Mouse (Mus musculus): Measurements from ENCODE around the gene Tbl2. TPM values are rescaled to one million over a fixed set of nuclear protein-coding genes. Genes with fewer than 3 reads are reported as not detected.

The Tbl2 gene
- 31.5 and 46.0 TPM in 2 replicates for total RNA-seq (2021)
- long read RNA-seq, full-length matches to known transcripts, result 13 of 23 reads
- long read RNA-seq, partial matches to known transcripts, result 0 of 23 reads
- long read RNA-seq, other reads (novel, unspliced or antisense), result 10 of 23 reads

DNA sequence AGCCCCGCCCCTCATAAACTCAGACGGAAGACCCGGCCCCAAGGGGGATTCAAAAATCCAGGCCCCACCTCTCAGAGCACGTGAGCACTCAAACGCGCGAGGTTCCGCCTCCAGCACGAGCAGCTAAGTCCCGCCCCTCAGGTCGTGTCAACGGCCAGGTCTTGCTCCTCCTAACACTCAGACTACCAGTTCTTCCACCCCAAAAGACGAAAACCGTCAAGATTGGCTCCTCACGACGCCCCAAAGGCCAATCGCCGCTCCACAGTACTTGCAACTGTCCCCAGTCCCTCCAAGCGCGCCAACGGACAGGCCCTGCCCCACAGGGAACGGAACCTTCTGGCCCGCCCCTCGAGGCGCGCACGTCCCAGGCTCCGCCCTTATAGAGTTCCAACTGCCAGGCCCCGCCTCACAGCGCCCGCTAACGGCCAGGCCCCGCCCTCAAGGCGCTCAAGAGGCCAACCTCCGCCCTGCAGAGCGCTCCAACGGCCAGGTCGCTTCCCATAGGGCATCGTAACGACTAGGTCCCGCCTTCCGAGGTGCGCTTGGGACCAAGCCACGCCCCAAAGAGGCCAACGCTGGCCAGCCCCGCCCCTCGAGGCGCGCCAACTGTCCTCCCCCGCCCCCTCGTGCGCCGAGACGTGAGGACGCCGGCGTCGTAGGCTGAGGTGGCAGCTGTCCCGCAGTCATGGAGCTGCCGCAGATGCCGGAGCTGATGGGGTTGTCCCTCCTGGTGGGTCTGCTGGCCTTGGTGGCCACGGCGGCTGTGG lies at the start of gene Tbl2:
Tbl2 (plus strand) TSS at position 605 of the 767 bp plus-strand sequence.
- peak; percentile 99 for DNase-seq

- no peak for DNase-seq
Measured at GRCm38 (mm10) chr5:135100981-135101380, 48.5 kb upstream of the Tbl2 start.

GRCm38 (mm10) chr5:135103999-135104660 lies 45.3 kb upstream of the Tbl2 start:
- DNase-seq, result no peak

GRCm38 (mm10) chr5:135106758-135107256 lies 42.6 kb upstream of the Tbl2 start:
- peak; percentile 85 for DNase-seq

DNA sequence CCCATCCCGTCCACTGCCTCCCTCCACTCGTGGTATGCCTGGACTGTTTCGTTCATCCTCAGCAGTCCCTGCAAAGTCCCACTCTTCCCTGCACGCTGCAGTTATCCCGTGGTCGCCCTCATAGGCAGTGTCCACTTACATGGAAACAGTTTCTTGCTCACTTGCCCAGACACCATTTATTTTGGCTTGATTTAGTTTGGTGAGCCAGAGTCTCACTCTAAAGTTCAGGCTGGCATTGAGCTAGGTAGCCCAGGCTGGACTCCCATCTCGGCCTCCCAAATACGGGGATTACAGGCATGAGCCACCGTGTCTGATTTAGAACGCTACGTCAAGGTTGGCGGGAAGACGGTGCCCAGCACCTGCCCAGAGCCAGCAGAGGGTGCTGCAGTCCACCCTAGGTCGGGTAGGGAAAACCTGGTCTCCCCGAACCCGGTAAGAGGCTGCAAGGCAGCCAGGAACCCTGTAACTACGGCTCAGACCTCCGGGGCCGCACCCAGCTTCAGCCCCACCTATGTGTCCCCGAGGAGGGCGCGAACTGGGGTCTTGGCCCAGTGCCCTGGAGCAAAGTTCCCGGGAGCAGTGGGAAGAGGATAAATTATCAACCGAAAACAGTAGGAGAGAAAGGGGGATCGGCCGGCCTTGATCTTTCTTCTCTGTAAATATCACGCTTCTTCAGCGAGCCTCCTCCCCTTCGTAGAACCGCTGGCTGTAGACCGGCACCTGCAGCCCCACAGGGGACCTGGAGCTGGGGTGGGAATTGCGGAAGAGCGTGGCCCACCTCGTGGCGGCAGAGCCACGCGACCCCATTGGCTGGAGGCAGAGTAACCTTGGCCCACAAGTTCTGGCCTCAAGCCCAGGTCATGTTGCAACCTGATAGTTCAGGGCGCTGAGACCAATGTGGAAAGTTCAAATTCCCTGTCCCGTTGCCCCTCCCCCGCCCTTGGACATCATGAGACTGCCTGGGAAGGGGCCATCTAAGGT lies 41.6 kb upstream of the Tbl2 start:
- peak; percentile 85 for DNase-seq

DNA sequence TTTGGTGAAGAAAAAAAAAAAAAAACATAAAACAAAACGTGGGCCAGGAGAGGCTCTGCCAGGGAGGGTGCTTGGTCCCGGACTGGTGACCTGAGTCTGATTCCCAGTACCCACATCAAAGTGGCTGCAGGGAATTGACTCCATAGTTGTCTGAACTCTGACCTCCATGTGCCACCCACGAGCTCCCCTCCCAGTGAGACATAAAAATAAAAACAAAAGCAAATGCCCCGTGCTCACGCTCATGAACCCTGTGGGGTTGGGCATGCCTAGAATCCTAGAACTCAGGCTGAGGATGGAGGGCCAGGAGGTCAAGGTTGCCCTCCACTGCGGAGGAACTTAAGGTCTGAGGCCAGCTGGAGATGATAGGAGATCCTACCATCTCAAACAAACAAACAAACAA lies 40.4 kb upstream of the Tbl2 start:
- no peak for DNase-seq

DNA sequence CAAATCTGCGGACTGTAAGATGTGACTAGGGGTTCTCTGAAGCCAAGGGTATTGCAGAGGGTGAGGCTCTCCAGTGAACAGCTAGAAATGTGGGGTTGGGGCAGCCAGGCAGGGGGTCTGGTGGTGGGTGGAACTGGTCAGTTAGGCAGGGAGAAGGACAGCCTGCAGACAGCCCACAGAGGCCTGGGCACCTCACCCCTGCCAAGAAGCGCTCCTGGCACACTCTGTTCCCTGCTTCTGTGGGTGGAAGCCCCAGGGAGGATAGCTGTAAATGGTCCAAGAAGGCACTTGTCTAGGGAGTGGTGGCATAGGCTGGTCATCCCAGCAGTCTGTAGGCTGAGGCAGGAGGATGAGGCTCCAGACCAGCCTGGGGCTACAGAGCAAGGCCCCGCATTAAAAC lies 40.0 kb upstream of the Tbl2 start:
- DNase-seq, result no peak

DNA sequence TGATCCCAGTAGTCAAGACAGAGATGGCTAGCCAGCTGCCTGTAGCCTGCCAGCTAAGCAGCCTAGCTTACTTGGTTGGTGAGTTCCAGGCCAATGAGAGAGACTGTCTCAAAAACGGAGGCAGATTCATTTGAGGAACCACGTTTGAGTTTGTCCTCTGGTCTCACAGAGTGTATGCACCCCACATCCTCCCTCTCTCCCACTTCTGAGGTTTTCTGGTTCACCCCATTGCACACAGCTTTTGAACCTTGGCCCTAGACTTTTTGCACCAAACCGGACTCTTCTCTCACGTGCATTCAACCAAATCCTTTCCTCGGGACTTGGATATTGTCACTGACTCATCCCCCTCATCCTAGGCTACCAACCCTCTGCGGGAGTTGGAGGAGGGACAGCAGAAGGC lies 39.5 kb upstream of the Tbl2 start:
- DNase-seq, result no peak

DNA sequence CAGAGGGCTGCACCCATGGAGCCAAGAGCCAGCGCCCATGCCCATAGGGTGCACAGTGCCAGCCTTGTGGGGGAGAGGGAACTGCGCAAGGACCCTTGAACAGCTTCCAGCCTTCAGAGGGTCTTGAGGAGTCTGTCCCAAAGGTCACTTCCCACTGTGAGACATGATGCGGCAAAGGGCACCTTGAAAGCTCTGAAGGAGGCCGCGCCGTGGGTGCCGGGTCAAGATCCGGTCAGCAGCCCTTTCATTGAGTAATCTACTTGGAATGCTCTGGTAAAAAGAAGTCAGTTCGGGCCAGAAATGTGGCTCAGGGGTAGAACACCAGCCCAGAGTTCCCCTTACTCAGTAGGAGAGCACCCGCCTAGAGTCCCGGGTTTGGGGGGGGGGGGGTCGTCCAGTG lies 35.7 kb upstream of the Tbl2 start:
- DNase-seq, result no peak

- DNase-seq, result no peak
Measured at GRCm38 (mm10) chr5:135115241-135115640, 34.2 kb upstream of the Tbl2 start.

- peak; percentile 69 for DNase-seq
Measured at GRCm38 (mm10) chr5:135118589-135119081, 30.8 kb upstream of the Tbl2 start.

DNA sequence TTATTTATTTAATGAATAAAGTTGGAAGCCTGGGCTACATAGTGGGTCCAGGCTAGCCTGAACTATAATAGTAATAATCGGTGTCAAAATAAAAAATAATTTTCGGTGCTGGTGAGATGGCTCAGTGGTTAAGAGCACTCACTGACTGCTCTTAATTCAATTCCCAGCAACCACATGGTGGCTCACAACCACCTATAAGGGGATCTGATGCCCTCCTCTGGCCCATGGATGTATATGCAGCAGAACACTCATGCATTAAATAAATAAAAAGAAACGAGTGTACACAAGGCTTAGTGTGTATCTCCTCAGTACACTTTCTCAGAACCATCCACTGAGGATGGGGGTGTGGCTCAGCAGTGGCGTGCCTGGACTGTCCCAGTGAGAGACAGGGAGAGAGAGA lies 28.7 kb upstream of the Tbl2 start:
- DNase-seq, result no peak

- DNase-seq, result no peak
Measured at GRCm38 (mm10) chr5:135126121-135126520, 23.3 kb upstream of the Tbl2 start.

GRCm38 (mm10) chr5:135127669-135128068 lies 21.8 kb upstream of the Tbl2 start:
- DNase-seq, result no peak

- no peak for DNase-seq
Measured at GRCm38 (mm10) chr5:135129747-135130146, 19.7 kb upstream of the Tbl2 start.

- no peak for DNase-seq
Measured at GRCm38 (mm10) chr5:135133736-135134405, 15.6 kb upstream of the Tbl2 start.

- DNase-seq, result peak; percentile 41
Measured at GRCm38 (mm10) chr5:135134534-135134933, 14.9 kb upstream of the Tbl2 start.

DNA sequence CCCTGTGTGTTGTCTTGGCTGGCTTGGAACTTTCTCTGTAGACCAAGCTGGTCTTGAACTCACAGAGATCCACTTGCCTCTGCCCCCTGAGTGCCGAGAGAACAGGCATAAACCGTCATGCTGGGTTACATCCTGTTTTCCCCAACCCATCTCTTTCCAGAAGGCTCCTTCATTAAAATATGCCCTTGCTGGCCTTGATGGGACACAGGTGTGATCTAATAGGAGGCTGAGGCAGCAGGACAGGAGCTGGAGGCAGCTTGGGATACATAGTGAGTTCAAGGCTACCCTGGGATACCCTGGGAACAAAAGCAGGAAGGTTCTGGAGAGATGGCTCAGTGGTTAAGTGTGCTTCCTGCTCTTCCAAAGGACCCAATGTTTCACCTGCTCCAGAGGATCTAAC lies 9.6 kb upstream of the Tbl2 start:
- DNase-seq, result no peak

DNA sequence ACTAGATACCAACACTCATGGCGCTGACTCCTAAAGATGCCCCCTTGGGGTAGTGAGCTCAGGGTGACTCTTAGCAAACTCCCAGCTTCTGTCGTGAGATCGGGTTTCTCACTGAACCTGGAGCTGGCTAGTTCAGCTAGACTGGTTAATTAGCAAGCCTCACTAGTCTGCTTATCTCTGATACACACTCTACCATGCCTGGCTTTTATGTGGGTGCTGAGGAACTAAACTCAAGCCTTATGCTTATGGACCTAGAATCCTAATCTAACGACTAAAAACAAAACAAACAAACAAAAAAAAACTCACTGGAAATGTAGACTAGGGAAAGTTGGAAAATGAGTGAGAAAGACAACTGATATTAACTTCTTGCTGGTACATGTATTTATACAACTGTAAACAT lies 5.0 kb upstream of the Tbl2 start:
- no peak for DNase-seq

DNA sequence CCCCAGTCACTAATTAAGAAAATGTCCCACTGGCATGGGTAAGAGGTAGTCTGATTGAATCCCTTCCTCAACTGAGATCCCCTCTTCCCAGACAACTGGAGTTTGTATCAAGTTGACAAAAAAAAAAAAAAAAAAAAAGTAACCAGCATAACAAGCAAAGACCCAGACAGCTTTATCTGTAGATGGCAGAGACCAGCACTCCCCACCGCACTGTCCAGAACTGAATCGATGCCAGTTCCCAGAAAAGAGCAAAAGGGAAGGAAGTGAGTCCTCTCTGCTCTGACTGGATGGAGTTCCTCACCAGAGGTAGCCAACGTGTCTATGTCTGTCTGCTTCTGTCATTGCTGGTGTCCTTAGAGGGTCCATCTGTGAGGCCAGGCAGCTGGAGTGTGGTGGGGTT lies 3.9 kb upstream of the Tbl2 start:
- DNase-seq, result no peak

- no peak for DNase-seq
Measured at GRCm38 (mm10) chr5:135145955-135146354, 3.5 kb upstream of the Tbl2 start.

DNA sequence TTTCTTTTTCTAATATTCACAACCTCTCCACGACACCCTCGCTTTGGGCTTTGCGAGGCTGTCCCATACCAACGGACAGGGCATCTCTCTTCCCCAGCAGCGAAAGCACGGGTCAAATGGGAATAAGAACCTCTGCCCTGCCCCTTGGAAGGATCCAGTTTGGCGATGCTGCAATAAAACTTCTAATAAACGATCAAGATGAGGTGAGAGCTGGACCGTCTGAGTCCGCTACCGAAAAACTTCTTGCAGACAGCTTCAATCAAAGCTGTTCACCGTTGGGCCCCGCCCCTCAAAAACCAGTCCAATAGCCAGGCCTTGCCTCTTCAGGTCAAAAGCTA lies 773 bp upstream of the Tbl2 start:
- DNase-seq, result no peak

All from adrenal gland, postnatal 25 days (tissue).